Comparison of ENCODE assay signal across 8 mouse cellular contexts in the genomic region with DNA sequence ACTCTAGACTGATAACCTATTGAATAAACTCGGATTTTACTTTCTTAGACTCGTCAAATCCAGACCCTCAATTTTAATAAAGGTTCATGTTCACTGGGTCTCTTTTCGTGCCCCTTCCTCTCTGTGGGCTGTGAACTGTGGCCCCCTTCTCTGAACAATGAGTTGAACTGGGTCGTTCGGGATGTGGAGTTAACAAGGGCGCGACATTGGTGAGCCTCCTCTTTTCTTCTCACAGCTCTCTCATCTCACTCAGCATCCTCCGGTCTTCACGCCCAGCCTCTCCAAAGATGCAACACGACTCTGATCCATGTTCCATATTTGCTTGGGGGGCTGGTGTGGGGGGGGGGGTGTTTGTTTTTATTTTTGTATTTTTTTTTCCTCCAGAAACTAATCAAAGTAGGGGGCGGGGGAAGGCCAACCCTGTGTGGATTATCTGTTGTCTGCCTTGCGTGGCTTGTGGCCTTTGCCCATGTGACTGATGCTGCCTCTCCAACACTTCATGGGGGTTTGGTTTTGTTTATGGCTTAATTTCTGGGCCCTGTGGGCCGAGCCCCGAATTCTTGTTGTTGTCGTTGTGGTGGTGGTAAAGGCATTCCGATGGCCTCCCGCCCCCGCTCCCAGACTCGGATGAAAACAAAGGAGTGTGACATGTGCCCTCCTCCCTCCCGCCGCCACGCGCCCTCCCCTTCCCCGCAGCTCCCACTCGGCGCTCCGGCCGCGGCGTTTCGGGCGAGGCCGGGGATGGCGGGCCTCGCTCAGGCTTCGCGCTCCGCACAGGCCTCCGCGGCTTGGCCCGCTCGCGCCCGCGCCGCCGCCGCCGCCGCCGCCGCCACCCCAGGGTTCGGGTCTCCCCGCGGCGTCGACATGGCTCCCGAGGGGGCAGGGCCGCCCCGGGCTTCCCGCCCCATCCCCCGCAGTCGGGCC. TPM values are rescaled to one million over a fixed set of nuclear protein-coding genes. Genes with fewer than 3 reads are reported as not detected.
DNase-seq lines count a peak whose midpoint lies in the region; ATAC-seq lines count a peak whose summit lies in the region.

No protein-coding gene starts in this region.

- 1% methylated on average over 59 of the region's 63 CpGs for WGBS in forebrain, embryonic 15.5 days
- WGBS in neural tube, embryonic 14.5 days, result under 1% methylated on average over 45 of the region's 63 CpGs

- ATAC-seq in forebrain, embryonic 15.5 days (replicated peaks), result peak; percentile 81
- ATAC-seq in neural tube, embryonic 14.5 days (ENCODE audit: low read depth), result peak; percentile 74

- intact Hi-C loops in heart, postnatal 10 days (cut with DNase I), result no loop called here

- peaks cover 8% of the 10 kb centered on the region; the same call in 1 of the 2 replicates for H3K36me3 ChIP-seq in forebrain, embryonic 15.5 days
- no peaks in the 10 kb centered on the region for H3K36me3 ChIP-seq in neural tube, embryonic 14.5 days (ENCODE audit: control insufficient read depth, insufficient read depth, low read length)

- no peaks in the 10 kb centered on the region for H3K9me3 ChIP-seq in forebrain, embryonic 15.5 days
- no peaks in the 10 kb centered on the region for H3K9me3 ChIP-seq in neural tube, embryonic 14.5 days (ENCODE audit: control insufficient read depth, low read length)

- H3K4me3 ChIP-seq in forebrain, embryonic 15.5 days, result peak overlapping the region; percentile 60
- peak overlapping the region; percentile 84 for H3K4me3 ChIP-seq in neural tube, embryonic 14.5 days (ENCODE audit: low read depth, low read length)

- H3K27ac ChIP-seq in forebrain, embryonic 15.5 days (replicated peaks), result peak overlapping the region; percentile 97
- H3K27ac ChIP-seq in neural tube, embryonic 14.5 days (ENCODE audit: low read depth, low read length), result peak overlapping the region; percentile 99

- H3K9ac ChIP-seq in forebrain, embryonic 15.5 days (replicated peaks), result peak overlapping the region; percentile 88
- peak overlapping the region; percentile 100 for H3K9ac ChIP-seq in neural tube, embryonic 14.5 days (replicated peaks; ENCODE audit: low read depth, low read length)

- no peaks in the 10 kb centered on the region for H3K27me3 ChIP-seq in forebrain, embryonic 15.5 days
- H3K27me3 ChIP-seq in neural tube, embryonic 14.5 days (ENCODE audit: control insufficient read depth, insufficient read depth, low read length), result no peaks in the 10 kb centered on the region

- H3K4me1 ChIP-seq in forebrain, embryonic 15.5 days, result peaks cover 34% of the 10 kb centered on the region
- H3K4me1 ChIP-seq in neural tube, embryonic 14.5 days (ENCODE audit: control insufficient read depth, insufficient read depth, low read length), result peaks cover 21% of the 10 kb centered on the region

- DNase-seq in MN1 (ENCODE audit: low spot score), result peak; percentile 60
- peak; percentile 69 to 76 for DNase-seq in cerebellum, adult 18-20 months
- DNase-seq in heart, postnatal 10 days, result peak; percentile 70 to 71
- peak; percentile 72 to 82 for DNase-seq in kidney, postnatal 4 days
- DNase-seq in lung, adult 18-20 months, result peak; percentile 48 to 53
- peak; percentile 33 for DNase-seq in thymus, postnatal 0 days (ENCODE audit: low spot score)

- H3K4me2 ChIP-seq in forebrain, embryonic 15.5 days (replicated peaks), result peak overlapping the region; percentile 54
- peak overlapping the region; percentile 79 for H3K4me2 ChIP-seq in neural tube, embryonic 14.5 days (ENCODE audit: low read depth, low read length)

RNA-seq across cellular contexts. Expression of a gene that starts 2.0 kb away (rescaled TPM):
- 325 and 344 TPM in 2 replicates for polyA plus RNA-seq in forebrain, embryonic 15.5 days (2015; fragmentation: Nextera tagmentation; extraction: Ambion mirVana)
- 10 to 100 TPM; 35.7 to 39.4 TPM for total RNA-seq in heart, postnatal 10 days (2021)
- polyA plus RNA-seq in neural tube, embryonic 14.5 days (2014; fragmentation: Nextera tagmentation; extraction: Ambion mirVana), result 316 and 318 TPM in 2 replicates
- polyA plus RNA-seq in thymus, postnatal 0 days (2015; fragmentation: Nextera tagmentation; extraction: Ambion mirVana), result 32.9 and 39.6 TPM in 2 replicates

Comparison
In these comparisons a context has a peak if more than half of its experiments do, and no peak if none do; other contexts are left out.
1. Peak in every context shown above with its lines: DNase-seq, ATAC-seq, H3K4me3 ChIP-seq and H3K27ac ChIP-seq.